Mouse (Mus musculus): ENCODE results near the gene Kitl.

The Kitl gene

DNA sequence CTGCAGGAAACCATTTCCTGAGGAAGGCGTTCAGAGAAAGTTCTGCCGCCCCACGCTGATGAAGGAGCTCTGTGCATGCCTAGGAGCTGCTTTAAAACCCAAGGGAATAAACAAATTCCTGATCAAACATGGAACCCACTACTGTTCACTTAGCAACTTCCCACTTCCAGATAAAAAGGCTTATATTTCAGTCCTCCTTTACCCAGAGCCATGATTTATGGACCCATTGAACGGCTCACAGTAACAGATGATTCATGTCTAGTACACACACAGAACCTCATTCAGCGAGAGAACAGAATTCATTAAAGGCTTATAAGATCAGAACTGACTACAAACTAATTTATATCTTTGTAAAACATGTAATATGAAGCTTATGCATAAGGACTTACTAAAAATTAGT is 109.0 kb downstream of the Kitl start:
- DNase-seq (ENCODE audit: low spot score): no peak

GRCm38 (mm10) chr10:100127837-100128743 is 112.7 kb downstream of the Kitl start:
- peak; percentile 78 for DNase-seq (ENCODE audit: low spot score)

DNA sequence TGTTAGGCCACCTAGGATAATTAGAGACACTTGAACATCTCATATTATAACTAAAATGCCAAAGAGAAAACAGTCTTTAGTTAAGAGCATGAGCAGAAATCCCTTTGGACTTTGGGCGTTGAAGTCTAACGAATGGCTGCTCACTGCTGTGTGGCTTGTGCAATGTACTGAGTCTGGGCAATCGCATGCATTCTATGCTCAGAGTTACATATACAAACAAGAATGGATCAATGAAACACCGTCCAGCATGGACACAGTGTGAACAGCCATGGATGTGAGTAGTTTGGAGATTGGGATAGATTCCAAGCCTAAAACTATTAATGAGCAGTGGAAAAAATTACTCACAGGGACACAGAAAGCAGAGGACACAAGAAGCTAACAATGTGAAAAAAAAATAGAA is 116.2 kb downstream of the Kitl start:
- DNase-seq (ENCODE audit: low spot score): no peak

- no peak for DNase-seq (ENCODE audit: low spot score)
These were observed 116.9 kb downstream of the Kitl start for GRCm38 (mm10) chr10:100132304-100132703.

DNA sequence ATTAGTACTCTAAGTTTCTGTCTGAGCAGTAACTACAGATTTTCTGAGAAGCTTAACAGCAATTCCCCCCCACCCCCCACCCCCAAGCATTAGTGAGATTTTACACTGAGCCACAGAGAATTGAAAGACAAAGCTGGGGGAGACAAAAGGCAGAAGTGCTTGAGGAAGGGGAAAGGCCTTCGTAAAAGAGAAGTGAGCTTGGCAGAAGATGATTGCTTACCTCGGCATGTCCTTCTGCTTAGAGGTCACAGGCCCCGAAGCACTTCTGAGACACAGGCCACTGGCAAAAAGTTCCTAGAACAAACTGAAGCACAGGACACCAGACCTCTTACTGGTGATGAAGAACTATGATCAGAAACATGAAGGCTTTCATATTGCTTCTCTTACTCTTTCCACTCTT is 123.1 kb downstream of the Kitl start:
- DNase-seq (ENCODE audit: low spot score): no peak

DNA sequence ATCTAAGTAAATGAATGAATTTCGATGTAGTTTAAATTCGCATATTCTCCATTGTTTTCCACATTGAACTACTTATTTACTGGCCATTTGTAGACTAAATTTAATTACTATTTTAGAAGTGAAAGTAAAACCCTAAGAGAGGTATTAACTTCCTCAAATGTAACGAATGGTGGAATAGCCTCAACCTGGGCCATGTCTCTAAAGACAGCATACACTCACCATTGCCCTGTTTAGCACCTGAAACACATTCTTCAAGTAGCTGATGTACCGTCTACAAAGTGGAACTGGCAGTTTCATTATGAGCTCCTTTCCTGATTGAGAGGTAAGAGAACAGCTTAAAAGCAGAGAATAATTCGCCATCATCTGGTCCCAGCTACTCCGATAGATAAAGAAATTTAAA is 132.7 kb downstream of the Kitl start:
- DNase-seq (ENCODE audit: low spot score): no peak

Data from retina, embryonic 14.5 days (tissue).